Mouse (Mus musculus) liver, embryonic 14.5 days (tissue): ENCODE data around the gene Map3k10. TPM values are rescaled to one million over a fixed set of nuclear protein-coding genes. Genes with fewer than 3 reads are reported as not detected.
"Not testable (repeated sequence)": the region's sequence is repeated elsewhere in the genome, so short reads cannot be mapped to it uniquely, and the experiment has no call there.

Source experiments
- ATAC-seq: fragments of 200-750 bp; cut with Nextera tagmentation; 2 replicates; pipeline ENCODE4 v1.8.0; 2017; ENCODE audit warnings: moderate number of reproducible peaks, mild to moderate bottlenecking, moderate library complexity; ENCODE audit not compliant: insufficient read depth
- DNase-seq, 3 experiments: peaks; one replicate each; pipeline ENCODE4 v3.0.0-alpha.2; 2012 to 2013; ENCODE audit warnings: low read depth in 3 of 3, low spot score in 3 of 3
- H3K27ac ChIP-seq: fragments of 300-500 bp; sonication (generic); 2 replicates; pipeline ENCODE4 v1.5.1; 2014; ENCODE audit warnings: moderate library complexity, mild to moderate bottlenecking, control low read depth, inconsistent platforms
- H3K27me3 ChIP-seq: fragments of 300-500 bp; sonication (generic); 2 replicates; pipeline ENCODE4 v1.6.1; 2014; ENCODE audit warnings: mild to moderate bottlenecking, low read length, moderate library complexity; ENCODE audit not compliant: control insufficient read depth, insufficient read depth
- H3K36me3 ChIP-seq: fragments of 300-500 bp; sonication (generic); replicated peaks from 2 replicates; pipeline ENCODE4 v1.6.1; 2014; ENCODE audit warnings: low read depth; ENCODE audit not compliant: control insufficient read depth, insufficient read depth
- H3K4me1 ChIP-seq, 2 experiments: fragments of 200-500 bp in 1 of 2; fragments of 300-500 bp in 1 of 2; sonication (generic) in 1 of 2; replicated peaks; 2 replicates each; pipeline ENCODE4 v1.6.1; 2012 to 2014; ENCODE audit warnings: antibody characterized with exemption in 1 of 2, inconsistent platforms in 1 of 2, low read length in 1 of 2; ENCODE audit not compliant: control insufficient read depth in 2 of 2, insufficient read depth in 2 of 2
- H3K4me2 ChIP-seq: fragments of 300-500 bp; sonication (generic); 2 replicates; pipeline ENCODE4 v1.6.1; 2014; ENCODE audit warnings: low read depth, mild to moderate bottlenecking, control low read depth, moderate library complexity
- H3K4me3 ChIP-seq, 2 experiments: fragments of 200-500 bp in 1 of 2; fragments of 300-500 bp in 1 of 2; sonication (generic) in 1 of 2; 2 replicates each; pipeline ENCODE4 v1.5.1; 2012 to 2014; ENCODE audit warnings: low read depth in 2 of 2, low read length in 2 of 2, mild to moderate bottlenecking in 2 of 2, control low read depth in 1 of 2, inconsistent platforms in 1 of 2, moderate library complexity in 1 of 2; ENCODE audit not compliant: insufficient read depth in 1 of 2
- H3K9ac ChIP-seq: fragments of 300-500 bp; sonication (generic); replicated peaks from 2 replicates; pipeline ENCODE4 v1.6.1; 2014; ENCODE audit warnings: mild to moderate bottlenecking, control low read depth, moderate library complexity
- H3K9me3 ChIP-seq: fragments of 300-500 bp; sonication (generic); 2 replicates; pipeline ENCODE4 v1.6.1; 2016; ENCODE audit warnings: low read length, mixed read lengths; ENCODE audit not compliant: control insufficient read depth
- CTCF ChIP-seq: IDR thresholded peaks from 2 replicates; pipeline ENCODE4 v1.5.1; 2016; ENCODE audit warnings: antibody characterized with exemption, low read depth, control low read depth
- EP300 ChIP-seq: IDR thresholded peaks from 2 replicates; pipeline ENCODE4 v1.6.1; 2016; ENCODE audit warnings: antibody characterized with exemption, low read depth
- WGBS: fragments of 180-500 bp; shearing (Covaris S2); extraction: QIAGEN DNeasy Blood & Tissue Kit; methylation state at CpG from one replicate; pipeline ENCODE4 v1.1.7; 2014; ENCODE audit not compliant: insufficient replicate concordance; 5-methylcytosine and 5-hydroxymethylcytosine counted together
- polyA plus RNA-seq, 2 experiments: library from polyadenylated mRNA; depleted of rRNA in 1 of 2; stranded (reverse) in 1 of 2; unstranded in 1 of 2; fragments of >200 nt; fragmentation: Nextera tagmentation in 1 of 2; extraction: Ambion mirVana in 1 of 2; gene quantifications; 2 replicates each; pipeline versions ENCODE4 v1.2.1 to v1.2.3; 2012 to 2014

The Map3k10 gene
- polyA plus RNA-seq, 2 experiments = 1.0 to 3.4 TPM

DNA sequence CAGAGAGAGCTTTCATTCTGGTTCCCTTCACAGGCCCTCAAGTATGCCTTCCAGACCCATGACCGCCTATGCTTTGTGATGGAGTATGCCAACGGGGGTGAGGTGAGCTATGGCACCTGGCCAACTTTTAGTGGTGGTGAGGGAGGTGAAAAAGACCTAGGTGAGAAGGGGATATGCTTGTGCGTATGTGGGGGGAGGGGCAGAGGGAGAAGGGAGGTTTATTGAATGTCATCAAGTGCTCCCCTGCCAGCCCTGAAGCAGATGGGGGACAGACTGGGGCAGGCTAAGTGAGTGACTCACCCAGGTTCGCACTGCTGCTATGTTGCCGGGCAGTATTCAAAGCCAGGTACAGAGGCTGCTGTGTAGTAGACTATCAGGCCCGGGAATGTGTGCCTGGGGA is 41.2 kb downstream of the Map3k10 start:
- H3K9ac ChIP-seq = no peak overlapping the region
- no peak for DNase-seq
- no peaks in the 10 kb centered on the region for H3K27me3 ChIP-seq
- TF ChIP-seq CTCF (no peak), EP300 (no peak)
- no peak overlapping the region for H3K4me2 ChIP-seq
- H3K36me3 ChIP-seq = peaks cover 30% of the 10 kb centered on the region
- no peaks in the 10 kb centered on the region for H3K9me3 ChIP-seq
- WGBS = 87% methylated on average over 6 of the region's 6 CpGs
- H3K27ac ChIP-seq = no peak overlapping the region
- no peak for ATAC-seq
- no peaks in the 10 kb centered on the region for H3K4me1 ChIP-seq
- H3K4me3 ChIP-seq = no peak overlapping the region

DNA sequence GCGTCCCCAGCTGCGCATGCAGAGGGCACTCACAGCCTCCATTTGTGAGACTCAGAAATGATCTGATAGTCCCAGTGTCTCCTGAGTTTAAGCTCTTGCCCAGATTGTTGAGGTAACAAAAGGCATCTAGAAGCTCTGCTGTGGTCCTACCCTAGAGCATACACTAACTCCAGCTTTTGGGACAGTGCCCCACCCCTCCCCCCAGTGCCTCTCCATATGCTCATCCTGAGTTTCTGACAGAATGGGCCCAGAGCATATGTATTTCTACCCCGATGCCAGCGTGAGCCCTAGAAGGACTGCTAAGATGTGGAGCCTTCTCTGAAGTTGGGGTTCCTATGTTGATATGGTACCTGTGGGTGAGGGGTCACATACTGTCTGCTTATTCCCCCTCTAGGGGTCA is 43.0 kb downstream of the Map3k10 start:
- no peak for TF ChIP-seq EP300
- no peak for TF ChIP-seq CTCF
- 78% methylated on average over 4 of the region's 4 CpGs for WGBS
- no peak overlapping the region for H3K4me3 ChIP-seq
- H3K9ac ChIP-seq = no peak overlapping the region
- ATAC-seq (no peak), DNase-seq (no peak)
- H3K4me1 ChIP-seq = no peaks in the 10 kb centered on the region
- no peak overlapping the region for H3K4me2 ChIP-seq
- H3K9me3 ChIP-seq = no peaks in the 10 kb centered on the region
- peaks cover 32% of the 10 kb centered on the region for H3K36me3 ChIP-seq
- no peak overlapping the region for H3K27ac ChIP-seq
- no peaks in the 10 kb centered on the region for H3K27me3 ChIP-seq

DNA sequence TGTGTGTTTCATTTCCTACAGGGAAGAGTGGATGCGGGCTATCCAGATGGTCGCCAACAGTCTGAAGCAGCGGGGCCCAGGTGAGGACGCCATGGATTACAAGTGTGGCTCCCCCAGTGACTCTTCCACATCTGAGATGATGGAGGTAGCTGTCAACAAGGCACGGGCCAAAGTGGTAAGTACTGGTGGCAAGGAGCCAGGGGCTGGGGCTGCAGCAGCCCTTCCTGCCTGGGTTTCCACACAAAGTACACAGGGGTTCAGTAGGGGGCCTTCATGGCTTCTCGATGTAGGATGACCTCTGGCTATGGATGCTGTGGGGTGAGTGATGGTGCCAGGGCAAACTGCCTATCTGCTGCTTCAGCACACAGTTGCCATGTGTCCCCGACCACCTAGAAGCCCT is 45.6 kb downstream of the Map3k10 start:
- H3K36me3 ChIP-seq = peaks cover 29% of the 10 kb centered on the region
- not testable (repeated sequence) for H3K27ac ChIP-seq, H3K27me3 ChIP-seq, DNase-seq, ATAC-seq, H3K9me3 ChIP-seq, H3K4me1 ChIP-seq, H3K9ac ChIP-seq, H3K4me3 ChIP-seq, H3K4me2 ChIP-seq
- 82% methylated on average over 7 of the region's 7 CpGs for WGBS

DNA sequence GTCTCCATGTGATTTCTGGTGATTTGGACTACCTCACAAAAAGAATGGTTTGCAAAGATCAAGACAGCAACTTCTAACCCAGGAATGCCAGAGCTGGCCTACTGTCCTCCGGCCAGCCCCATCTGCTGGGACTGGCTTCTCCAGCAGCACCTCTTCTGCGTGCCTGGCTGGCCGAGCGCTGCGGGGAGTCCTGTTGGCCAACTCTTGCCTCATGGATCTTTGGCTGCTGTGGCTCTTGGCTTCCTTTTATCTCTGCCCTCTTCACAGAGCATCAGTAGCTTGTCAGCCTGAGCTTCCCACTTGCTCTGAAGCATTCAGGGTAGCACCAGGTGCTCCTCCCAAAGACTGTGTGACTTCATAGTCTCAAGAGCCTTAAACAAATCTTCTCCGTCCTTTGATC is 46.2 kb downstream of the Map3k10 start:
- no peak for DNase-seq
- Histone ChIP-seq H3K4me3 (no peak overlapping the region), H3K27ac (no peak overlapping the region), H3K9me3 (no peaks in the 10 kb centered on the region), H3K36me3 (peaks cover 28% of the 10 kb centered on the region), H3K4me2 (no peak overlapping the region), H3K9ac (no peak overlapping the region), H3K27me3 (no peaks in the 10 kb centered on the region), H3K4me1 (no peaks in the 10 kb centered on the region)
- ATAC-seq = no peak
- 87% methylated on average over 6 of the region's 6 CpGs for WGBS
- TF ChIP-seq EP300 (no peak), CTCF (no peak)

DNA sequence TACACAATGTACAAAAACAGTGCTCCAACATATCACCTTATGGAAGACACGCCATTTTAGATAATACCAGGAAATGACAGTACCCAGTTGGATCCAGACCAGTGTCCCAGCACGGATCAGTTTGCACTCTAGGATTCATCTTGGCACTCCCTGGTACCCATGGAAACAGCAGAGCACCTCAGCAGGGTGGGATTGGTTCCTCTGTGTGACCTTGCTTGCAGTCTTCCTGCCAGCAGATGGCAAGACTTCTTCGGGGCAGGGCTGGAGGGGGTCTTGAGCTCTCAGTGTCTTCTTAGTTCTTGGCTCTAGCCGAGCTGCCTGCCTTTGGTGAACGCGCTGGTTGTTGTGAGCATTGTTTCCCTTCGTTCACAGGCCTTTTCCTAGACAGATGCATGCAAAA is 46.7 kb downstream of the Map3k10 start:
- Histone ChIP-seq H3K9me3 (no peaks in the 10 kb centered on the region), H3K27me3 (no peaks in the 10 kb centered on the region), H3K4me3 (no peak overlapping the region), H3K9ac (no peak overlapping the region), H3K27ac (no peak overlapping the region), H3K4me1 (no peaks in the 10 kb centered on the region), H3K4me2 (no peak overlapping the region), H3K36me3 (peaks cover 24% of the 10 kb centered on the region)
- DNase-seq = no peak
- no peak for ATAC-seq
- TF ChIP-seq CTCF = no peak
- TF ChIP-seq EP300 = no peak
- WGBS = 77% methylated on average over 7 of the region's 7 CpGs

DNA sequence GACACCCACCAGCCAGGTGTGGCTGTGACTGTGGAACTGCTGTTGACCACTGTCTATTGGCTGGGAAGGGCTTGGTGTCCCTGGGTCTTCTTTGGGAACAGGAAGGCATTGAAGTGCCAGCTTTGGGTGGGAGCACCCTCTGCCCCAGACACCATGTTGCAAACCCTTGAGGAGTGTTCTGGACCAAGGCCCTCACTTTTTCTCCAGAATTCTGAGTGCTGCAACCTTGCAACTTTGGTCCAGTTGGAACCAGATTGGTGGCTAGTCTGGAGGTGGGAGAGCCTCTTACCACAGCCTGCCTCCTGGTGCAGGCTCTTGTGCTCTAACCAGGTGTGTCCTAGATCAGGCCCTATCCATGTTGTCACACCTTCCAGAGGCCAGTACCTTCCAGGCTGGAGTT is 49.4 kb downstream of the Map3k10 start:
- ATAC-seq = no peak
- peaks cover 26% of the 10 kb centered on the region for H3K36me3 ChIP-seq

More for the DNA sequence above, 49.4 kb downstream of the Map3k10 start:
- no peak overlapping the region for H3K9ac ChIP-seq
- no peak overlapping the region for H3K4me2 ChIP-seq
- H3K9me3 ChIP-seq = no peaks in the 10 kb centered on the region
- DNase-seq = no peak
- no peak overlapping the region for H3K4me3 ChIP-seq
- no peak overlapping the region for H3K27ac ChIP-seq
- TF ChIP-seq EP300 (no peak), CTCF (no peak)
- no peaks in the 10 kb centered on the region for H3K4me1 ChIP-seq
- no peaks in the 10 kb centered on the region for H3K27me3 ChIP-seq
